ENCODE assay signal across 19 mouse cellular contexts in genomic region chr2:168503735-168504134, GRCm38 (mm10).
A peak's percentile ranks its signal among the peaks of the same experiment; 100 is the strongest.
DNase-seq lines count a peak whose midpoint lies in the region; ATAC-seq and TF ChIP-seq lines count a peak whose summit lies in the region.
"Had no signal": no experiment of that assay in that cellular context is flagged by ENCODE, and none has a peak within 500 bp of the region (broad histone marks: within the 10 kb centered on the region; RNA-seq: fewer than 3 reads in every experiment).

No protein-coding gene starts in this region.

- no peaks in the 10 kb centered on the region for H3K36me3 ChIP-seq in embryonic facial prominence, embryonic 14.5 days (ENCODE audit: control insufficient read depth, insufficient read depth, low read length)
- no peaks in the 10 kb centered on the region for H3K36me3 ChIP-seq in embryonic facial prominence, embryonic 10.5 days (replicated peaks)
- H3K36me3 ChIP-seq in midbrain, postnatal 0 days (ENCODE audit: insufficient read depth, low read length): 0 out of 2 replicates have a peak, but pooled peaks cover 2% of the 10 kb centered on the region
- no peaks in the 10 kb centered on the region for H3K36me3 ChIP-seq in midbrain, embryonic 16.5 days (ENCODE audit: control insufficient read depth, insufficient read depth, low read length)
- H3K36me3 ChIP-seq in limb, embryonic 15.5 days: peaks cover 3% of the 10 kb centered on the region; the same call in 1 of the 2 replicates
- H3K36me3 ChIP-seq: forebrain, embryonic 12.5 days; G1E; hindbrain, embryonic 15.5 days had no signal

- H3K4me1 ChIP-seq in embryonic facial prominence, embryonic 14.5 days (ENCODE audit: control insufficient read depth, insufficient read depth, low read length): 0 out of 2 replicates have a peak, but pooled peaks cover 4% of the 10 kb centered on the region
- 0 out of 2 replicates have a peak, but pooled peaks cover 3% of the 10 kb centered on the region for H3K4me1 ChIP-seq in embryonic facial prominence, embryonic 10.5 days
- no peaks in the 10 kb centered on the region for H3K4me1 ChIP-seq in midbrain, postnatal 0 days (ENCODE audit: insufficient read depth, low read length)
- H3K4me1 ChIP-seq in midbrain, embryonic 16.5 days (ENCODE audit: control insufficient read depth, insufficient read depth, low read length): no peaks in the 10 kb centered on the region
- peaks cover 11% of the 10 kb centered on the region for H3K4me1 ChIP-seq in limb, embryonic 15.5 days
- H3K4me1 ChIP-seq: forebrain, embryonic 12.5 days; hindbrain, embryonic 15.5 days had no signal

- TF ChIP-seq CTCF in midbrain, postnatal 0 days (IDR thresholded peaks at IDR 0.05): no peak

- H3K9ac ChIP-seq in embryonic facial prominence, embryonic 14.5 days (ENCODE audit: low read depth, low read length): no peak overlapping the region
- no peak overlapping the region for H3K9ac ChIP-seq in midbrain, postnatal 0 days (replicated peaks; ENCODE audit: low read length, poor library complexity, severe bottlenecking)
- no peak overlapping the region for H3K9ac ChIP-seq in midbrain, embryonic 16.5 days (ENCODE audit: low read depth, low read length)
- H3K9ac ChIP-seq in limb, embryonic 15.5 days: no peak overlapping the region
- H3K9ac ChIP-seq: forebrain, embryonic 12.5 days; heart, embryonic 15.5 days; hindbrain, embryonic 15.5 days had no signal

- H3K4me3 ChIP-seq in embryonic facial prominence, embryonic 14.5 days (ENCODE audit: low read depth, low read length): no peak overlapping the region
- H3K4me3 ChIP-seq in embryonic facial prominence, embryonic 10.5 days: no peak overlapping the region
- no peak overlapping the region for H3K4me3 ChIP-seq in midbrain, postnatal 0 days (ENCODE audit: low read depth, low read length)
- H3K4me3 ChIP-seq in midbrain, embryonic 16.5 days (ENCODE audit: low read depth, low read length): no peak overlapping the region
- no peak overlapping the region for H3K4me3 ChIP-seq in limb, embryonic 15.5 days
- H3K4me3 ChIP-seq: forebrain, embryonic 12.5 days; heart, adult 2 months; heart, embryonic 15.5 days; hindbrain, embryonic 15.5 days had no signal

- WGBS in embryonic facial prominence, embryonic 14.5 days: 58% methylated on average over 6 of the region's 6 CpGs
- 78% methylated on average over 6 of the region's 6 CpGs for WGBS in embryonic facial prominence, embryonic 10.5 days
- WGBS in midbrain, postnatal 0 days: 72% methylated on average over 6 of the region's 6 CpGs
- 76% methylated on average over 6 of the region's 6 CpGs for WGBS in midbrain, embryonic 16.5 days
- 59% methylated on average over 6 of the region's 6 CpGs for WGBS in limb, embryonic 15.5 days

- DNase-seq in embryonic facial prominence, embryonic 14.5 days (ENCODE audit: low spot score): no peak
- DNase-seq in embryonic facial prominence, embryonic 10.5 days (ENCODE audit: low spot score): no peak
- DNase-seq in layer of hippocampus, adult 9-11 months: peak; percentile 25
- no peak for DNase-seq in layer of hippocampus, postnatal 25 days (ENCODE audit: extremely low spot score in 1 of 2, low spot score in 1 of 2)
- peak; percentile 39 for DNase-seq in midbrain, postnatal 0 days (ENCODE audit: low spot score)
- DNase-seq: B cell, adult 2 months; cerebellum, adult 18-20 months; cerebellum, adult 9-11 months; cerebellum, postnatal 36 days had no signal

- no peak overlapping the region for H3K27ac ChIP-seq in embryonic facial prominence, embryonic 14.5 days (replicated peaks; ENCODE audit: low read depth, low read length)
- no peak overlapping the region for H3K27ac ChIP-seq in embryonic facial prominence, embryonic 10.5 days (replicated peaks)
- no peak overlapping the region for H3K27ac ChIP-seq in midbrain, postnatal 0 days (ENCODE audit: low read depth, low read length)
- no peak overlapping the region for H3K27ac ChIP-seq in midbrain, embryonic 16.5 days (ENCODE audit: low read length)
- H3K27ac ChIP-seq in limb, embryonic 15.5 days: no peak overlapping the region
- H3K27ac ChIP-seq: forebrain, embryonic 12.5 days; heart, adult 2 months; heart, embryonic 15.5 days; hindbrain, embryonic 15.5 days had no signal

- no peaks in the 10 kb centered on the region for H3K27me3 ChIP-seq in embryonic facial prominence, embryonic 14.5 days (replicated peaks; ENCODE audit: control insufficient read depth, insufficient read depth, low read length)
- H3K27me3 ChIP-seq in embryonic facial prominence, embryonic 10.5 days (replicated peaks; ENCODE audit: low read depth, poor library complexity, severe bottlenecking): 0 out of 2 replicates have a peak, but pooled peaks cover 2% of the 10 kb centered on the region
- H3K27me3 ChIP-seq in midbrain, postnatal 0 days (ENCODE audit: insufficient read depth, low read length): no peaks in the 10 kb centered on the region
- H3K27me3 ChIP-seq in midbrain, embryonic 16.5 days (ENCODE audit: control insufficient read depth, insufficient read depth, low read depth, low read length): no peaks in the 10 kb centered on the region
- no peaks in the 10 kb centered on the region for H3K27me3 ChIP-seq in limb, embryonic 15.5 days
- H3K27me3 ChIP-seq: forebrain, embryonic 12.5 days; heart, embryonic 15.5 days had no signal

- peak; percentile 41; the same call in 1 of the 2 replicates for ATAC-seq in embryonic facial prominence, embryonic 14.5 days (ENCODE audit: low read depth)
- no peak for ATAC-seq in midbrain, postnatal 0 days (ENCODE audit: low FRiP score)
- no peak for ATAC-seq in midbrain, embryonic 16.5 days
- ATAC-seq in limb, embryonic 15.5 days (ENCODE audit: insufficient number of reproducible peaks, low FRiP score, low TSS enrichment, low read depth): peak; percentile 30; the same call in 1 of the 2 replicates
- ATAC-seq: CD4-positive, CD25-positive, alpha-beta regulatory T cell, adult 4 months; forebrain, embryonic 16.5 days had no signal

- no peaks in the 10 kb centered on the region for H3K9me3 ChIP-seq in embryonic facial prominence, embryonic 14.5 days (ENCODE audit: control insufficient read depth, low read length)
- no peaks in the 10 kb centered on the region for H3K9me3 ChIP-seq in embryonic facial prominence, embryonic 10.5 days
- H3K9me3 ChIP-seq in midbrain, postnatal 0 days (ENCODE audit: low read length): no peaks in the 10 kb centered on the region
- H3K9me3 ChIP-seq in midbrain, embryonic 16.5 days (replicated peaks; ENCODE audit: control insufficient read depth, low read length, poor library complexity, severe bottlenecking): no peaks in the 10 kb centered on the region
- H3K9me3 ChIP-seq in limb, embryonic 15.5 days: no peaks in the 10 kb centered on the region
- H3K9me3 ChIP-seq: forebrain, embryonic 12.5 days; heart, embryonic 15.5 days; hindbrain, embryonic 15.5 days had no signal

- no peak overlapping the region for H3K4me2 ChIP-seq in embryonic facial prominence, embryonic 14.5 days (ENCODE audit: low read depth, low read length)
- no peak overlapping the region for H3K4me2 ChIP-seq in midbrain, postnatal 0 days (ENCODE audit: low read depth, low read length, poor library complexity, severe bottlenecking)
- no peak overlapping the region for H3K4me2 ChIP-seq in midbrain, embryonic 16.5 days (ENCODE audit: low read length)
- no peak overlapping the region for H3K4me2 ChIP-seq in limb, embryonic 15.5 days
- H3K4me2 ChIP-seq: forebrain, embryonic 12.5 days; heart, embryonic 11.5 days; heart, embryonic 15.5 days; hindbrain, embryonic 15.5 days had no signal

Comparison
In these comparisons a context has a peak if more than half of its experiments do, and no peak if none do; other contexts are left out.
1. DNase-seq: peak in layer of hippocampus, adult 9-11 months (single experiment) and midbrain, postnatal 0 days (single experiment); none in embryonic facial prominence, embryonic 14.5 days (single experiment), embryonic facial prominence, embryonic 10.5 days (single experiment) and layer of hippocampus, postnatal 25 days (0 of 2).
2. ATAC-seq: peak in embryonic facial prominence, embryonic 14.5 days (single experiment) and limb, embryonic 15.5 days (single experiment); none in midbrain, postnatal 0 days (single experiment) and midbrain, embryonic 16.5 days (single experiment).